Mouse (Mus musculus) T-cell, adult 2 months (primary cell): ENCODE measurements around the gene Ncoa4.

ENCODE experiments used
- DNase-seq: peaks from one replicate; pipeline ENCODE4 v3.0.0; 2022; ENCODE audit warnings: low spot score

The Ncoa4 gene

DNA sequence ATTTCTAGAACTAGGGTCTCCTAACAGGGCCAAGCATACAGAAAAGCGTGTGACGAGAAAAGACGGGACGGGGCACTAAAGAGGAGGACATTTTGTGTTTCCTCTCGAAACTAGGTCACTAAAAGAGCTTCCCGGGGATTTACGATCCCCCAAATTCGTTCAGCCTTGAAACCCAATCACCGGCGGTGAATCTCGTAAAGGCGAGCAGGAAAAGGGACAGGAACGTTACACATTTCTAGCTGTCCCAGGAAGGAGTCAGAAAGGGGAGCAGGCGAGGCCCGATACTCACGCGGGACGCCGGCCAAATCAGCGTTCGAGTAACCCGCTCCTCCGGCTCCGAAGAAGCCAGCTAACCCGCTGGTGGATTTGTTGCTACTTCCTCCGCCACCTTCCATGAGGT is 41.7 kb downstream of the Ncoa4 start:
- no peak for DNase-seq

DNA sequence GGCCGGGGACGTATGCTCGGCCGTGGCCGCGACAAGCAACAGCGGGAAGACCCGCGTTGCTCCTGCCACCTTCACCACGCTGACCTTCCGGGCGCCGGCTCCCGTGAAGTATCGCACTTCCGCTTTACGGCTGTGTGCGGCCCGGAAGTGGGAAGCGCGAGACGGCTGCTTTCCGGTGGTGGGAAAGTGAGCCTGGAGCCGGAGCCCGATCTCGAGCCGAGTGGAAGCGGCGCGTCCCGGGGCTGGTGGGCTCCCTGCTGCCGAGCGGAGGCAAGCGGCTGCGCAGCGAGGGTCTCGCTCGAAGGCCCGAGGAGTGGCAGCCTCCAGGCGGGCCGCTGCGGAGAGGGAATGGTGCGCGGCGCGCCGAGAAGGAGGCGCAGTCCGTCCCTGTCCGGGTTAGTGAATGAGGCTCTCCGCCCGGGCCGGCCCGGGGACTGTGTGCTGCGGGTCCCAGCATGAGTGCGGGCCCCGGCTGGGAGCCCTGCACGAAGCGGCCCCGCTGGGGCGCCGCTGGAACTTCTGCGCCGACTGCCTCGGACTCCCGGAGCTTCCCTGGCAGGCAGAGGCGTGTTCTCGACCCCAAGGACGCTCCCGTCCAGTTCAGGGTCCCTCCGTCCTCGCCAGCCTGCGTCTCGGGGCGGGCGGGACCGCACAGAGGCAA is 42.3 kb downstream of the Ncoa4 start, which contains the start of the genes Timm23 and Parg:
TSS of gene Timm23 (minus strand) at position 108 of the 661 bp plus-strand sequence.
TSS of gene Parg (plus strand) at position 159 of the 661 bp plus-strand sequence.
- DNase-seq = peak; percentile 86

DNA sequence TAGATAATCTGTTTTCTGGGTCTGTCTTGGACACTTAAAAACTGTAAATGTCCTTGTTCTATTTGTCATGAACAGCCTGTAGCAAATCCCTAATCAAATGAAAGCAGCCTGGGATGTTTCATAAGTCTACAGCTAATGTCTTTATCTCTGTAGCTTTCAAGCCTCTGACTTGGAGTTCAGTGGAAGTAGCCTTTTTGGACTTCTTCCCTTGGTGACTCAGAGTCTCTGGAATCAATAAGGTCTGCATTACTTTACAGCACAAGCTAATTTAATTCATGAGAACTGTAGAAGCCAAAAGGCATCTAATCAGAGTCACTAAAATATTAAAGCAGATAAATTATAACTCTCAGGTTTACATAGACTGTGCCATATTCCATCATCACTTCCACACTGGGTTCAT is 66.9 kb downstream of the Ncoa4 start:
- no peak for DNase-seq

DNA sequence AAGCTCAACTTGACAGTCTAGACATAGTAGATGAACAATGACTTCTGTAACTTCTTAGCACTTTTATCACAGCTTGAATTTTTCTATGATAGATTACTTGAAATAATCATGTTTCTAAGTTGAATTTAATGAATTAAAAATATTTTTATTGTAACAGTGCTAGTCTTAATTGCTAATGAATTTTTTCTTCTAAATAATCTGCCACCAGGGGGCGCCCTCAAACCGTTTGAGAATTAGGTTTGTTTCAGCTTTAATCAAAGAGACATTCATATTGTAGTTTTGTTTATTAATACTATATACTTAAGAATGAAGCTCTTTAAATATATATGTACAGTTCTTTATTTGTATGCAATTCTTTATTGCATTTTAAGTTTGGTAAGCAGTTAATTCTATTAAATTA is 69.3 kb downstream of the Ncoa4 start:
- DNase-seq = peak; percentile 23
